Mouse (Mus musculus) spleen, adult 2 months (tissue): ENCODE data around the gene Hmcn1.

Experiments
- CTCF ChIP-seq: fragments of 200-500 bp; IDR thresholded peaks from 2 replicates; pipeline ENCODE4 v1.5.1; 2011; ENCODE audit warnings: mild to moderate bottlenecking, inconsistent platforms; ENCODE audit not compliant: insufficient read depth, insufficient read length, insufficient replicate concordance; ENCODE audit errors: extremely low read depth
- POLR2A ChIP-seq: fragments of 200-500 bp; IDR thresholded peaks from 2 replicates; pipeline ENCODE4 v1.6.1; 2011; ENCODE audit warnings: low read depth, low read length, inconsistent platforms

- TF ChIP-seq CTCF (no peak), POLR2A (no peak)
These were observed 42.5 kb upstream of the Hmcn1 start for GRCm38 (mm10) chr1:151035766-151036165.
